9 mouse cellular contexts compared by ENCODE assay signal in the genomic region with DNA sequence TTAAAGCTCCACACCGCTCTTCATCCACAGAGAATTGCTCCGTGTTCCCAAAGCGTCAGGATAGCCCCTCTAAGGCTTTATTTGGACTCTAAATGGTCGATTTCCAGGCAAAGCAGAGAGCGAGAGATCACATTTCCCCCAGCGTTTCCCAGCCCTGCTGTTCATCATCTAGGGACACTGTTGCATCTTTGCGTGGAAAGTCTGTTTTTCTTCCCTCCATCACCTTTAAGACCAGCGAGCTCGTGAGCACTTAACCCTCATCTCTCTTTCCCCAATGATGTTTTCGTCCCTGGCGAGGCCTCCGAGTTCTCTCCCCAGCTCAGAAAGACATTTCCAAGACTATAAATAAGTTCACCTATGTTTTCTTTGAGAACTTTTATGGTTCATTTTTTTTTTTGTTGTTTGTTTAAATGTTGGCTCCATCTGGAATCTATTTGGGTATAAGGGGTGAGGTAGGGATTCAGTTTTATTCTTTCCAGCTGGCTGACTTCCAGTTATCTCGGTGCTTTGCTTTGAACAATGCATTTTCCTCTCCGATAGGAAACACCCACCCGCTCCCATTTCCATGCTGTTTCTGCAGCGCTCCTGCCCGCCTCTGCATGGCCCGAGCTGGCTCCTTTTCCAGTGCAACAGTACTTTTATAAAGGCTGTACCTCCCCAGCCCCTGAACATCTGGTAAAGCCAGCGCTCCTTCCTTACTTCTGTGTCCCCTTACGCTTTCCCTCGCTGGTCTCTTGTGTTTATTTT. TPM values are rescaled to one million over a fixed set of nuclear protein-coding genes. Genes with fewer than 3 reads are reported as not detected.
DNase-seq lines count a peak whose midpoint lies in the region; ATAC-seq lines count a peak whose summit lies in the region.
"Had no signal": no experiment of that assay in that cellular context is flagged by ENCODE, and none has a peak within 500 bp of the region (broad histone marks: within the 10 kb centered on the region; RNA-seq: fewer than 3 reads in every experiment).

No protein-coding gene starts in this region.

- H3K4me1 ChIP-seq in kidney, embryonic 14.5 days (ENCODE audit: control insufficient read depth, insufficient read depth, low read length) = peaks cover 15% of the 10 kb centered on the region
- peaks cover 10% of the 10 kb centered on the region for H3K4me1 ChIP-seq in embryonic facial prominence, embryonic 14.5 days (ENCODE audit: control insufficient read depth, insufficient read depth, low read length)

- WGBS in kidney, embryonic 14.5 days = 10% methylated on average over 21 of the region's 21 CpGs
- WGBS in embryonic facial prominence, embryonic 14.5 days = 8% methylated on average over 21 of the region's 21 CpGs

- H3K9ac ChIP-seq in kidney, embryonic 14.5 days (ENCODE audit: low read depth, low read length) = no peak overlapping the region
- 0 out of 2 replicates have a peak overlapping the region, but pooled peaks have one; percentile 2 for H3K9ac ChIP-seq in embryonic facial prominence, embryonic 14.5 days (ENCODE audit: low read depth, low read length)

- H3K27ac ChIP-seq in kidney, embryonic 14.5 days (ENCODE audit: low read depth, low read length) = no peak overlapping the region; the same call in 1 of the 2 replicates
- peak overlapping the region; percentile 81 for H3K27ac ChIP-seq in embryonic facial prominence, embryonic 14.5 days (replicated peaks; ENCODE audit: low read depth, low read length)

- intact Hi-C loops in gastrocnemius, postnatal 14 days (cut with DNase I; ENCODE audit: low total_unique reads) = no loop called here

- H3K9me3 ChIP-seq in kidney, embryonic 14.5 days (ENCODE audit: control insufficient read depth, low read length) = no peaks in the 10 kb centered on the region
- H3K9me3 ChIP-seq in embryonic facial prominence, embryonic 14.5 days (ENCODE audit: control insufficient read depth, low read length) = no peaks in the 10 kb centered on the region

- 0 out of 2 replicates have a peak, but pooled peaks have one; percentile 49 for ATAC-seq in kidney, embryonic 14.5 days (ENCODE audit: low FRiP score, low TSS enrichment)
- ATAC-seq in embryonic facial prominence, embryonic 14.5 days (ENCODE audit: low read depth) = peak; percentile 68; the same call in 1 of the 2 replicates

- no peak overlapping the region for H3K4me3 ChIP-seq in kidney, embryonic 14.5 days (ENCODE audit: low read length)
- no peak overlapping the region for H3K4me3 ChIP-seq in embryonic facial prominence, embryonic 14.5 days (ENCODE audit: low read depth, low read length)

- no peak for DNase-seq in kidney, adult 11 months
- DNase-seq in embryonic facial prominence, embryonic 14.5 days (ENCODE audit: low spot score) = peak; percentile 90
- DNase-seq in kidney, postnatal 36 days = peak; percentile 30 to 50
- peak; percentile 48 to 56 for DNase-seq in right cerebral cortex, postnatal 10 days (ENCODE audit: low spot score in 2 of 2)
- DNase-seq in T-cell, adult 2 months (ENCODE audit: low spot score) = no peak
- DNase-seq in adrenal gland, adult 8-10 months = no peak
- no peak for DNase-seq in gastrocnemius, postnatal 14 days

- no peaks in the 10 kb centered on the region for H3K27me3 ChIP-seq in kidney, embryonic 14.5 days (ENCODE audit: control insufficient read depth, insufficient read depth, low read length)
- H3K27me3 ChIP-seq in embryonic facial prominence, embryonic 14.5 days (replicated peaks; ENCODE audit: control insufficient read depth, insufficient read depth, low read length) = no peaks in the 10 kb centered on the region

- H3K36me3 ChIP-seq in kidney, embryonic 14.5 days (ENCODE audit: control insufficient read depth, insufficient read depth, low read length) = no peaks in the 10 kb centered on the region
- H3K36me3 ChIP-seq in embryonic facial prominence, embryonic 14.5 days (ENCODE audit: control insufficient read depth, insufficient read depth, low read length) = no peaks in the 10 kb centered on the region

- H3K4me2 ChIP-seq in kidney, embryonic 14.5 days (replicated peaks; ENCODE audit: low read depth, low read length) = peak overlapping the region; percentile 19; the same call in 1 of the 2 replicates
- peak overlapping the region; percentile 35 for H3K4me2 ChIP-seq in embryonic facial prominence, embryonic 14.5 days (ENCODE audit: low read depth, low read length)

RNA-seq across cellular contexts. Expression of gene Scube1, which starts 16.0 kb away (rescaled TPM):
- polyA plus RNA-seq in kidney, embryonic 14.5 days (2014; fragmentation: Nextera tagmentation; extraction: Ambion mirVana) = 4.7 and 7.4 TPM in 2 replicates
- polyA plus RNA-seq in embryonic facial prominence, embryonic 14.5 days (2014; fragmentation: Nextera tagmentation; extraction: Ambion mirVana) = 12.6 and 17.3 TPM in 2 replicates
- total RNA-seq in adrenal gland, adult 8-10 months (2022) = 1 to 10 TPM; 4.1 to 6.4 (median 6.0) TPM
- 1 to 10 TPM; 1.2 to 1.7 TPM for total RNA-seq in gastrocnemius, postnatal 14 days (2021)
- total RNA-seq: hematopoietic stem cell, adult 5-6 weeks had no signal

RNA-seq across cellular contexts. Expression of gene Mpped1, which starts 38.4 kb away (rescaled TPM):
- 0.37 and 0.50 TPM in 2 replicates for polyA plus RNA-seq in kidney, embryonic 14.5 days (2014; fragmentation: Nextera tagmentation; extraction: Ambion mirVana)
- polyA plus RNA-seq in embryonic facial prominence, embryonic 14.5 days (2014; fragmentation: Nextera tagmentation; extraction: Ambion mirVana) = 5.2 and 6.9 TPM in 2 replicates
- total RNA-seq in adrenal gland, adult 8-10 months (2022) = under 1 TPM in 2 of 4 experiments, not detected in 2; 0.17 to 0.40 TPM
- total RNA-seq in gastrocnemius, postnatal 14 days (2021) = not detected
- total RNA-seq: hematopoietic stem cell, adult 5-6 weeks had no signal

Comparison
In these comparisons a context has a peak if more than half of its experiments do, and no peak if none do; other contexts are left out.
1. DNase-seq: peak in embryonic facial prominence, embryonic 14.5 days (single experiment), kidney, postnatal 36 days (2 of 2) and right cerebral cortex, postnatal 10 days (2 of 2); none in kidney, adult 11 months (single experiment), T-cell, adult 2 months (single experiment), adrenal gland, adult 8-10 months (single experiment) and gastrocnemius, postnatal 14 days (single experiment).